Mouse (Mus musculus) B cell, adult 2 months (primary cell): ENCODE measurements around the gene Vmn2r58.
"Not testable (repeated sequence)": the region's sequence is repeated elsewhere in the genome, so short reads cannot be mapped to it uniquely, and the experiment has no call there.

Experiments used
- DNase-seq, 2 experiments: peaks; one replicate each; pipeline ENCODE4 v3.0.0; 2022

Vmn2r58 gene

GRCm38 (mm10) chr7:41872612-41873011 lies at the start of gene Vmn2r58:
Gene Vmn2r58, minus strand, starts transcription at chr7:41872712.
- DNase-seq, result not testable (repeated sequence)
